Mouse (Mus musculus): ENCODE data around the gene Ssc5d.

- TF ChIP-seq POLR2A (IDR thresholded peaks at IDR 0.05; ENCODE audit: control insufficient read depth, extremely low read depth, insufficient read depth, low read length, poor library complexity) = no peak
- TF ChIP-seq CTCF (IDR thresholded peaks at IDR 0.05; ENCODE audit: borderline replicate concordance, control insufficient read depth, extremely low read depth, insufficient read depth, low read length, poor library complexity) = no peak
These were observed 689 bp upstream of the Ssc5d start for GRCm38 (mm10) chr7:4924891-4925301.

All from thymus, adult 2 months (tissue).